Mouse (Mus musculus): ENCODE results near the gene Cmc2. TPM values are rescaled to one million over a fixed set of nuclear protein-coding genes. Genes with fewer than 3 reads are reported as not detected.

Gene Cmc2
- total RNA-seq (2021) (10 to 100 TPM; 65.8 to 79.2 TPM), polyA plus RNA-seq (2012; rRNA removed) (30.0 and 46.1 TPM in 2 replicates)
- long read RNA-seq, transcript Cmc2-205 (4 exons, 1,459 nt): major isoform, 23 of 44 reads
- long read RNA-seq, transcript Cmc2-201 (3 exons, 523 nt): minor isoform, 10 of 44 reads
- long read RNA-seq, partial matches to known transcripts: 0 of 44 reads
- long read RNA-seq, other reads (novel, unspliced or antisense): 5 of 44 reads

DNA sequence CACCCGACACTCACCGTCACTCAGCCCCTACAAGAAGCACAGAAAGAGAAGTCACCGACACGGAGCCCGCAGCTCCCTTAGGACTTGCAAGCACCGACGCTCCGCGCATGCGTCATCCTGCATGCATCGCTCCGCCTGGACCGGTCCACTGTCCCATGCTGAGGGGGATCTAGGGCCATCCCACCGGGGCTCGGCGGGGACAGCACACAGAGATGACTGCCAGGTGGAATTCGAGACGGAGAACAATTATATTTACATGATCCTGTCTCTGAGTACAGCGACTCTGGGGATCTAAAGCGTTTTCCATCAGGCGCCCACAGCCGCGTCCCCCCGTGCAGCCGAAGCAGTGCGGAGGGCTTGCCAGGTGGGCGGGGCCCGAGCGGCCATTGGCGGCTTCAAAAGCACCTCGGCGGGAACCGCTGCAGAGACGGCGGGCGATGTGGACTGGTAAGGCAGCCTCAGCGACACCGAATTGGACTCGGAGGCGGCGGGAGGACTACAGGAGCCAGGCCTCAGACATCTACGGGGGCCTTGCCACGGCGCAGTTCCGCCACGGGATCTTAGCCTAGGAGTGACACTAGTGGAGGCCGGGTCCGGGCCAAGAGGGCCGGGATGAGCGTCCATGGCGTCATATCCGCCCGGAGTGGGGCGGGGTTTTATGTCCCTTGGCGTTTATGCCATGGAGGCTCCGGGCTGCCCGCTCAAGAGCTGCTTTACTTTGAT lies at the start of gene Cmc2, which contains the start of gene Cenpn:
TSS of gene Cmc2 (minus strand) at position 119 of the 723 bp plus-strand sequence.
TSS of gene Cenpn (plus strand) at position 394 of the 723 bp plus-strand sequence.
- WGBS: under 1% methylated on average over 57 of the region's 57 CpGs
- H3K4me3 ChIP-seq: peak within 1 kb of the TSS; percentile 89
- intact Hi-C loops (cut with DNase I): loop anchor here (1.0 to 5.0 kb wide), 4 partner anchors 22 to 236 kb away; partner anchors contain the start of genes Atmin, Gan and Gcsh
- TF ChIP-seq EP300 (IDR thresholded peaks at IDR 0.05; ENCODE audit: insufficient read depth, low read depth, low read length) (peak; percentile 35; the same call in 1 of the 2 replicates), CTCF (IDR thresholded peaks at IDR 0.05) (peak; percentile 7; the same call in 1 of the 2 replicates), POLR2A (IDR thresholded peaks at IDR 0.05; ENCODE audit: insufficient read depth, low read depth, low read length) (peak; percentile 99)
- DNase-seq: peak; percentile 94
- H3K27ac ChIP-seq: peak within 1 kb of the TSS; percentile 92
- peaks cover 3% of the 10 kb centered on the region for H3K4me1 ChIP-seq (ENCODE audit: control insufficient read depth, insufficient read depth, low read length)
- H3K9ac ChIP-seq (ENCODE audit: low read depth, low read length): peak within 1 kb of the TSS; percentile 77
- H3K27me3 ChIP-seq (ENCODE audit: control insufficient read depth, insufficient read depth, low read length): no peaks in the 10 kb centered on the region
- H3K36me3 ChIP-seq (ENCODE audit: control insufficient read depth, insufficient read depth, low read length): no peaks in the 10 kb centered on the region
- H3K79me2 ChIP-seq (replicated peaks; ENCODE audit: control insufficient read depth, insufficient read depth, low read length): 0 out of 2 replicates have a peak, but pooled peaks cover 1% of the 10 kb centered on the region

DNA sequence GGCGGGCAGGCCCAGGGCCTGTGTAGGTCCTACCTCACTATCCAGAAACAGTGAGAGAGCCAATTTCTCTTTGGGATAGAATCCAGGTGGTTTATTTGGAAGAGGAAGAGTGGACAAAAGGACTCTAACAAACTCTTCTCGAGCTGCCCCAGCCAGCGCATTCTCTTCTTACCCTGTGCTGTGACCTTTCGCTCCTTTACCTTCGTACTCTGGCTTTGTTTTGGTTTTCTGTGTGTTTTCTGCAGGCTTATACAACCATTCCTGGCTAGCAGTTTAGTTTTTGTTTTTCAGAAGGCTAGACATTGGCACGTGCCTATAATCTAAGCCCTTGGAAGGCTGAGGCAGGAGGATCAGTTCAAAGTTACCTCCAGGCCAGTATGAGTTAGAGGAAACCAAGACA lies 48.3 kb upstream of the Cmc2 start:
- Histone ChIP-seq H3K79me2 (replicated peaks; ENCODE audit: control insufficient read depth, insufficient read depth, low read length) (no peaks in the 10 kb centered on the region), H3K9ac (ENCODE audit: low read depth, low read length) (no peak overlapping the region)
- no peak for DNase-seq

DNA sequence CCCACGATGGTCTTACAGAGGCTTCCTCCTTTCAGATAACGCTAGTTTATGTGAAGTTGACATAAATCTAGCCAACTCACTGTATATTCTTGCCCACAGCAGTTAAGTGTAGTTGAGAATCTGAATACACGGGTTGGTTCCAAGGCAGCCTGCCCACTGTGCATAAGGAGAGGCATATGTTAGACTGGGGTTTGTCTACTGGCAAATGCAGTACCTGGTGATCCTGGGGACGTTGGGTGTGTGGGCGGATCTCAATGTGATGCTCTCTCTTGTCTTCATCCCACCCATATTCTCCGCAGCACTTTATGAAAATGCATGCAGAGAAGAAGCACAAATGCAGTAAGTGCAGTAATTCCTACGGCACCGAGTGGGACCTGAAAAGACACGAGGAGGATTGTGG lies 33.2 kb upstream of the Cmc2 start:
- DNase-seq: no peak
- H3K79me2 ChIP-seq (replicated peaks; ENCODE audit: control insufficient read depth, insufficient read depth, low read length): no peaks in the 10 kb centered on the region
- intact Hi-C loops (cut with DNase I): no loop called here
- H3K27me3 ChIP-seq (ENCODE audit: control insufficient read depth, insufficient read depth, low read length): no peaks in the 10 kb centered on the region
- TF ChIP-seq POLR2A (IDR thresholded peaks at IDR 0.05; ENCODE audit: insufficient read depth, low read depth, low read length) (no peak), EP300 (IDR thresholded peaks at IDR 0.05; ENCODE audit: insufficient read depth, low read depth, low read length) (no peak), CTCF (IDR thresholded peaks at IDR 0.05) (no peak)
- no peak overlapping the region for H3K4me3 ChIP-seq
- no peaks in the 10 kb centered on the region for H3K36me3 ChIP-seq (ENCODE audit: control insufficient read depth, insufficient read depth, low read length)
- no peak overlapping the region for H3K9ac ChIP-seq (ENCODE audit: low read depth, low read length)
- no peak overlapping the region for H3K27ac ChIP-seq
- WGBS: 91% methylated on average over 9 of the region's 9 CpGs
- H3K4me1 ChIP-seq (ENCODE audit: control insufficient read depth, insufficient read depth, low read length): no peaks in the 10 kb centered on the region

More for the DNA sequence above, 48.3 kb upstream of the Cmc2 start:
- Histone ChIP-seq H3K4me3 (no peak overlapping the region), H3K4me1 (ENCODE audit: control insufficient read depth, insufficient read depth, low read length) (no peaks in the 10 kb centered on the region), H3K27ac (no peak overlapping the region), H3K27me3 (ENCODE audit: control insufficient read depth, insufficient read depth, low read length) (no peaks in the 10 kb centered on the region), H3K36me3 (ENCODE audit: control insufficient read depth, insufficient read depth, low read length) (no peaks in the 10 kb centered on the region)
- WGBS: 87% methylated on average over 6 of the region's 6 CpGs
- no peak for TF ChIP-seq CTCF (IDR thresholded peaks at IDR 0.05)
- TF ChIP-seq POLR2A (IDR thresholded peaks at IDR 0.05; ENCODE audit: insufficient read depth, low read depth, low read length): no peak
- TF ChIP-seq EP300 (IDR thresholded peaks at IDR 0.05; ENCODE audit: insufficient read depth, low read depth, low read length): no peak
- intact Hi-C loops (cut with DNase I): no loop called here

DNA sequence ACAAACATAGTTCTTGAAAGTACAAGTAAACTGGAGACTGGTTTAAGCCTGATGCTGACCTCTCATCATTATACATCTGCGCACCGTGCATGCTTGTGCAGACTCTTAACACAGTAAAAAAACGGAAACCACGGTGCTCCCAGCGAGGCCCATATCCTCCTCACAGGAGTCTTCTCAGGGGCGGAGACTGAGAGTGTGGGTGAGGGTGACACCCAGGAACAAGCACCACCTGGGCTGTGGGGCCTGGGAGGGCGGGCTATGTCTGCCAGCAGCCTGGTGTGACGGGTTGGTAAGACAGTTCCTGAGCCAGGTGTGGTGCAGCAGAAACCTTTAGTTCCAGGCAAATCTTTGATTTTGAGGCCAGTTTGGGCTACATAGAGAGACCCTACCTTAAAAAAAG lies 31.2 kb upstream of the Cmc2 start:
- WGBS: 92% methylated on average over 8 of the region's 8 CpGs
- DNase-seq: no peak
- Histone ChIP-seq H3K79me2 (replicated peaks; ENCODE audit: control insufficient read depth, insufficient read depth, low read length) (peaks cover 2% of the 10 kb centered on the region; the same call in 1 of the 2 replicates), H3K36me3 (ENCODE audit: control insufficient read depth, insufficient read depth, low read length) (no peaks in the 10 kb centered on the region), H3K9ac (ENCODE audit: low read depth, low read length) (no peak overlapping the region), H3K4me3 (no peak overlapping the region), H3K27ac (no peak overlapping the region), H3K4me1 (ENCODE audit: control insufficient read depth, insufficient read depth, low read length) (peaks cover under 1% of the 10 kb centered on the region; the same call in 1 of the 2 replicates), H3K27me3 (ENCODE audit: control insufficient read depth, insufficient read depth, low read length) (no peaks in the 10 kb centered on the region)
- intact Hi-C loops (cut with DNase I): no loop called here
- TF ChIP-seq CTCF (IDR thresholded peaks at IDR 0.05) (no peak), POLR2A (IDR thresholded peaks at IDR 0.05; ENCODE audit: insufficient read depth, low read depth, low read length) (no peak), EP300 (IDR thresholded peaks at IDR 0.05; ENCODE audit: insufficient read depth, low read depth, low read length) (no peak)

DNA sequence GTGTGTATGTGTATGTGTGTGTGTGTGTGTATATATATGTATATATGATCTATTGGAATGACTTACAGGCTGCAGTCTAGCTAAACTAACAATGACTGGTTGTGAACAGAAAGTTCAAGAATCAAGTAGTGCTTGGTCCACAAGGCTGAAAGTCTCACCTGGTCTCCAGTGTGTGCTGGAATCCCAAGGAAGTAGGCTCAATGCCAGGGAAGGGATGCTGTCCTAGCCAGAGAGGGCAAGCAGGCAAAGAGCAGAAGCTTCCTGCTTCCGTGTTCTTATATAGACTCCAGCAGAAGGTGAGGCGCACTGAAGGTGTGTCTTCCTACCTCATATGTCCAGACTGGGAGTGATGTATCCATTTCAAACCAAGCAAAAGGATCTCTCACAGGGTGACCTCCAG lies 30.5 kb upstream of the Cmc2 start:
- Histone ChIP-seq H3K36me3 (ENCODE audit: control insufficient read depth, insufficient read depth, low read length) (no peaks in the 10 kb centered on the region), H3K27ac (no peak overlapping the region), H3K79me2 (replicated peaks; ENCODE audit: control insufficient read depth, insufficient read depth, low read length) (peaks cover 2% of the 10 kb centered on the region; the same call in 1 of the 2 replicates), H3K9ac (ENCODE audit: low read depth, low read length) (no peak overlapping the region), H3K4me3 (no peak overlapping the region), H3K4me1 (ENCODE audit: control insufficient read depth, insufficient read depth, low read length) (peaks cover 1% of the 10 kb centered on the region; the same call in 1 of the 2 replicates), H3K27me3 (ENCODE audit: control insufficient read depth, insufficient read depth, low read length) (no peaks in the 10 kb centered on the region)
- TF ChIP-seq EP300 (IDR thresholded peaks at IDR 0.05; ENCODE audit: insufficient read depth, low read depth, low read length): no peak
- no peak for TF ChIP-seq CTCF (IDR thresholded peaks at IDR 0.05)
- TF ChIP-seq POLR2A (IDR thresholded peaks at IDR 0.05; ENCODE audit: insufficient read depth, low read depth, low read length): no peak
- 52% methylated on average over 2 of the region's 2 CpGs for WGBS
- no peak for DNase-seq
- intact Hi-C loops (cut with DNase I): no loop called here
